Mouse (Mus musculus) heart, embryonic 14.5 days (tissue): ENCODE measurements around the gene Cfl1. TPM values are rescaled to one million over a fixed set of nuclear protein-coding genes. Genes with fewer than 3 reads are reported as not detected.
A peak's percentile ranks its signal among the peaks of the same experiment; 100 is the strongest.
"Not testable (repeated sequence)": the region's sequence is repeated elsewhere in the genome, so short reads cannot be mapped to it uniquely, and the experiment has no call there.

Experiments
- ATAC-seq: fragments of 200-750 bp; cut with Nextera tagmentation; 2 replicates; pipeline ENCODE4 v1.8.0; 2017; ENCODE audit warnings: low read depth, moderate TSS enrichment; ENCODE audit not compliant: insufficient number of reproducible peaks, insufficient read depth, low FRiP score
- H3K27ac ChIP-seq, 2 experiments: fragments of 200-500 bp in 1 of 2; fragments of 300-500 bp in 1 of 2; sonication (generic) in 1 of 2; replicated peaks in 1 of 2; 2 replicates each; pipeline ENCODE4 v1.5.1; 2012 to 2014; ENCODE audit warnings: low read depth in 2 of 2, low read length in 2 of 2, control low read depth in 1 of 2, mild to moderate bottlenecking in 1 of 2, mixed read lengths in 1 of 2; ENCODE audit not compliant: control insufficient read depth in 1 of 2, insufficient read depth in 1 of 2
- H3K27me3 ChIP-seq: fragments of 300-500 bp; sonication (generic); 2 replicates; pipeline ENCODE4 v1.6.1; 2014; ENCODE audit warnings: mild to moderate bottlenecking, low read length, control low read depth; ENCODE audit not compliant: control insufficient read depth, insufficient read depth
- H3K36me3 ChIP-seq: fragments of 300-500 bp; sonication (generic); 2 replicates; pipeline ENCODE4 v1.6.1; 2014; ENCODE audit warnings: mild to moderate bottlenecking, control low read depth, low read length, mixed read lengths; ENCODE audit not compliant: control insufficient read depth, insufficient read depth
- H3K4me1 ChIP-seq, 2 experiments: fragments of 200-500 bp in 1 of 2; fragments of 300-500 bp in 1 of 2; sonication (generic) in 1 of 2; 2 replicates each; pipeline ENCODE4 v1.6.1; 2012 to 2014; ENCODE audit warnings: low read length in 2 of 2, control low read depth in 1 of 2, mixed read lengths in 1 of 2; ENCODE audit not compliant: control insufficient read depth in 2 of 2, insufficient read depth in 2 of 2
- H3K4me2 ChIP-seq: fragments of 300-500 bp; sonication (generic); 2 replicates; pipeline ENCODE4 v1.6.1; 2014; ENCODE audit warnings: mild to moderate bottlenecking, low read length
- H3K4me3 ChIP-seq, 2 experiments: fragments of 200-500 bp in 1 of 2; fragments of 300-500 bp in 1 of 2; sonication (generic) in 1 of 2; 2 replicates each; pipeline ENCODE4 v1.5.1; 2012 to 2014; ENCODE audit warnings: low read length in 2 of 2, mild to moderate bottlenecking in 2 of 2, control low read depth in 1 of 2, low read depth in 1 of 2, moderate library complexity in 1 of 2; ENCODE audit not compliant: control insufficient read depth in 1 of 2, insufficient read depth in 1 of 2
- H3K9ac ChIP-seq: fragments of 300-500 bp; sonication (generic); 2 replicates; pipeline ENCODE4 v1.6.1; 2014; ENCODE audit warnings: mild to moderate bottlenecking, low read length
- H3K9me3 ChIP-seq: fragments of 300-500 bp; sonication (generic); 2 replicates; pipeline ENCODE4 v1.6.1; 2016; ENCODE audit warnings: low read length, control low read depth; ENCODE audit not compliant: control insufficient read depth
- WGBS: fragments of 180-500 bp; shearing (Covaris S2); extraction: QIAGEN DNeasy Blood & Tissue Kit; methylation state at CpG from one replicate; pipeline ENCODE4 v1.1.7; 2014; 5-methylcytosine and 5-hydroxymethylcytosine counted together
- polyA plus RNA-seq: library from polyadenylated mRNA; unstranded; fragments of >200 nt; fragmentation: Nextera tagmentation; extraction: Ambion mirVana; gene quantifications from 2 replicates; pipeline ENCODE4 v1.2.1, GENCODE M21; 2014

Cfl1 gene
- polyA plus RNA-seq, 1 experiment from 2014 or later: 1,886 TPM

DNA sequence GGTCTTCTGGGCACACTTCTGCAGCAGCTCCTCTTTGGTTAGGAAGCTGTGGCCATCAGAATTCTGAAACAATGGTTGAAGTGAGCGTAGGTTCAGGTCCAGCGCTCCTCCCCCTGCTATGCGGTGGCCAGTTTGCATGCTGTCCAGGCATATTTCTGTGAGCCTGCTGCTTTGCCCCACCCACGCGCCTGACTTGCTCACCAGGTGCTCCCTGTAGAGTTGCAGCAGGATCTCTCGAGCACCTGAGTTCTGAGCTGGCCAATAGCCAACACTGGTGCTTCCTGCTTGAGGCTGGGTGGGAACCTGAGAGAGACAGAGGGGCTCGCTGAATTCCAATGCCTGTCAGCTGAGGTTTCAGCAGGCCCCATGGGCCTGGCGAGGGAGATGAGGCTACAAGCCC, 4.0 kb upstream of the Cfl1 start:
- Histone ChIP-seq H3K27ac (peak overlapping the region in 1 of 2 experiments; percentile 6; a peak in 1 of 4 replicates), H3K27me3 (no peaks in the 10 kb centered on the region), H3K4me1 (peaks cover 11 to 13% of the 10 kb centered on the region in 2 experiments), H3K9me3 (no peaks in the 10 kb centered on the region), H3K4me3 (no peak overlapping the region), H3K36me3 (peaks cover 54% of the 10 kb centered on the region), H3K4me2 (no peak overlapping the region), H3K9ac (no peak overlapping the region; the same call in 1 of the 2 replicates)
- 85% methylated on average over 8 of the region's 8 CpGs for WGBS
- ATAC-seq: no peak

DNA sequence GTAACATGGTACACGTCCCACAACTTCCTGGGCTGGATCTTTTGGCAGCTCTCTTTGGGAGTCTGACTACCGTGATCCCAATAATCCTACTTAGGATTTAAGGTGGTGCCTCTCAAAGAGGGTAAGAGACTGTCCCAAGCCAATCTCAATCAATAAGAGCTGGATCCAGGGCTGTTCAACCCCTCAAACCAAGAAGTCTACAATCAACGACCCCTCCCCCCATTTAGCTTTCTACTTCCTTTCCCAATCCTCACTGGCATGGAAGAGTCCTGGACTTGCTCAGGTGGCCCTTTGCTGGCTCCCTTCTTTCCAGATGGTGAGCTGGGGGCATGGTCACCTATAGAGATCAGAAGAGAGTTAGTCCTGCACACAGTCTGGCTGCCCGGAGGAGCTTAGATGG, 3.5 kb upstream of the Cfl1 start:
- Histone ChIP-seq H3K9me3 (no peaks in the 10 kb centered on the region), H3K27me3 (no peaks in the 10 kb centered on the region), H3K9ac (no peak overlapping the region; the same call in 1 of the 2 replicates), H3K36me3 (peaks cover 51% of the 10 kb centered on the region), H3K4me1 (peaks cover 11 to 14% of the 10 kb centered on the region in 2 experiments), H3K27ac (peak overlapping the region in 1 of 2 experiments; percentile 100; a peak in 1 of 4 replicates), H3K4me2 (peak overlapping the region; percentile 92), H3K4me3 (no peak overlapping the region)
- ATAC-seq: no peak
- 77% methylated on average over 4 of the region's 4 CpGs for WGBS

DNA sequence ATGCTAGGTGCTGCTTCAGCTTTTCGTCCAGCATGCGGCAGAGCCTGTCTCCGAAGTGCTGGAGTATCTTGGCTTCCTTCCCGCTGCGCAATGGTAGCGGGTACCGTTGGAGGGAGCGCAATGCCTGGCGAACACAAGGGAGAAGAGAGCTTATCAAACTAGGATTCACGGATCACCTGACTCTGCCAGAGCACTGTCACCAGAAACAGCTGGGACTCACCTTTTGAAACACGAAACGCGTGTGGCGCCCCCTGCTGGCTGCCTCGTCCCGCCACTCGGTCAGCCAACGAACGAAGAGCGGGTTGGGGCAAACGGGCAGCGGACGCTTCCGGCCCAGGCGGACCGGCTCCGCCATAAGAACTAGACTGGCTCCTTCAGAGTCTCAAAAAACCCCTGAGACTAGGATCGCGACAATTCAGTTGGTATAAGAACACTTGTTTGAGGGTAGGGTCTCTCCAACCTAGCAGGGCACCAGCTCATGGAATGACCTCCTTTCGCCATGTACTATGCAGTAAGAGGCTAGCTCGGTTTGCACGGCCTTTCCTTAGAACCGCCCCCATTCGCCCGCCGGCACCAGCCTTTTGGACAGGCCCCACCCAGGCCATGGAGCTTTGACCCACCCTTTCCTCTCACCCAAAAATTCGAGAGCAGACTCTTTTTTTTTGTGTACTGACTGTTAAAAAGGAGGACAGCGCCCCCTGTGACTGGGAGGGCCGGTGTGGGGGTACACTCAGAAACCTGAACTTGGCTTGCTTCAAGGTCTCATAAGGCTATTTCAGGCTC, 2.3 kb upstream of the Cfl1 start, which contains the start of gene Mus81:
Mus81 (minus strand) TSS at position 635 of the 783 bp plus-strand sequence.
- peak; percentile 80 for ATAC-seq
- peak within 1 kb of the TSS; percentile 99 to 100 for H3K27ac ChIP-seq
- H3K9ac ChIP-seq: peak within 1 kb of the TSS; percentile 84
- no peaks in the 10 kb centered on the region for H3K27me3 ChIP-seq
- peaks cover 51% of the 10 kb centered on the region for H3K36me3 ChIP-seq
- peaks cover 11 to 24% of the 10 kb centered on the region in 2 experiments for H3K4me1 ChIP-seq
- peak within 1 kb of the TSS; percentile 58 to 70 for H3K4me3 ChIP-seq
- under 1% methylated on average over 39 of the region's 39 CpGs for WGBS
- H3K4me2 ChIP-seq: peak within 1 kb of the TSS; percentile 92
- no peaks in the 10 kb centered on the region for H3K9me3 ChIP-seq

DNA sequence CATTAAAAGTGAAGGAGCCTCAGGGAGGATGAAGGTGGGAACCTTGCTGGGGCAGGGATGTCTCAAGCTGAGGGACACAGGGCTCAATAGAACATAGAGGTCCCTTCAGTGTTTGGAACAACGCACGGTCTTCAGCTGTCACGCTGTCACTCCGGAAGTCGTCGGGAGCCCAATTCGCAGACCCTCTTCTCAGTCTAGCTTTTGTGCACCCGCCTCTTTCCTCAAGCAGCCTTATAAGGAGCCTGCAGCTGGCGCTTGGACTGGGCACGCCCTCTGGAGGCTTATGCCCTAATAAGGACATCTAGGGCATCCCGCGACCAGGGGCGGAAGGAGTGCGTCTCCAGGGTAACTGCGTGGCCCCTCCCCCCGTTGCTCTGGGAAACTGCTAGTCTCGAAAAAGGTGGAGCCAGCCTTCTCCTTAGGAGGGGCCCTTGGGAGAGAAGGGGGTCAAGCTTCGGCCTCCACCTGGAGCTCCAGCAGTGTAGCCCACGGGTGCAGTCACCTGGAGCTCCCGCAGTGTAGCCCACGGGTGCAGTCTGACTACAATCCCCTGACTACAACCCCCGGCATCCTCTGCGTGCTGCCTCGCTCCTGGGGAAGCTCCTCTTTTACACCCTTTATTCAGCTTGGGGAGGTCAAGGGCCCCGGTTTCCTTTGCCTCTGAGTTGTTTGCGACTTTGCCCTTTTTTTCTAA, 1.2 kb upstream of the Cfl1 start:
- peak overlapping the region; percentile 99 to 100 for H3K27ac ChIP-seq
- no peaks in the 10 kb centered on the region for H3K27me3 ChIP-seq
- ATAC-seq: peak; percentile 79
- H3K9ac ChIP-seq: peak overlapping the region; percentile 74
- peaks cover 11 to 27% of the 10 kb centered on the region in 2 experiments for H3K4me1 ChIP-seq
- WGBS: under 1% methylated on average over 26 of the region's 26 CpGs
- no peaks in the 10 kb centered on the region for H3K9me3 ChIP-seq
- H3K4me3 ChIP-seq: peak overlapping the region; percentile 51 to 58
- peaks cover 51% of the 10 kb centered on the region for H3K36me3 ChIP-seq
- H3K4me2 ChIP-seq: peak overlapping the region; percentile 92

DNA sequence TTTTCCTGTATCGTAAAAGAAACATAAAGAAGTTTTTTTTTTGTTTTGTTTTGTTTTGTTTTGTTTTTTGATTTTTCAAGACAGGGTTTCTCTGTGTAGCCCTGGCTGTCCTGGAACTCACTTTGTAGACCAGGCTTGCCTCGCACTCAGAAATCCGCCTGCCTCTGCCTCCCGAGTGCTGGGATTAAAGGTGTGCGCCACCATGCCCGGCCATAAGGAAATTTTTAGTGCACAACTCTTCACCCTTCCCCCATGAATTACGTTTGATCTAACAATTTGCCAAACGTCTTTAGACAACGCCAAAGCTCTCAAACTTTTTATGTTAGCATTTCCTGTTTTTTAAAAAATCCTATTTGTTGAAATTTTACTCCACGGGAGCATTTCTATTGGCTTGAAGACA, 534 bp upstream of the Cfl1 start:
- Histone ChIP-seq H3K9ac (peak overlapping the region; percentile 0; the same call in 1 of the 2 replicates), H3K4me1 (peaks cover 11 to 27% of the 10 kb centered on the region in 2 experiments), H3K4me2 (peak overlapping the region; percentile 92), H3K36me3 (peaks cover 51% of the 10 kb centered on the region), H3K4me3 (0 out of 4 replicates have a peak overlapping the region, but pooled peaks of 1 of the 2 experiments have one; percentile 98), H3K27ac (peak overlapping the region; percentile 48 to 100)
- ATAC-seq, H3K27me3 ChIP-seq, H3K9me3 ChIP-seq: not testable (repeated sequence)
- WGBS: 48% methylated on average over 10 of the region's 10 CpGs

GRCm38 (mm10) chr19:5490898-5491708, 848 bp downstream of the Cfl1 start:
- peak overlapping the region; percentile 92 for H3K4me2 ChIP-seq
- peak overlapping the region; percentile 99 for H3K9ac ChIP-seq
- WGBS: 0% methylated on average over 57 of the region's 59 CpGs
- peak overlapping the region; percentile 98 to 99 for H3K4me3 ChIP-seq
- H3K4me1 ChIP-seq: peaks cover 11 to 27% of the 10 kb centered on the region in 2 experiments
- ATAC-seq: peak; percentile 11; the same call in 1 of the 2 replicates
- H3K27me3 ChIP-seq: no peaks in the 10 kb centered on the region
- peaks cover 50% of the 10 kb centered on the region for H3K36me3 ChIP-seq
- no peaks in the 10 kb centered on the region for H3K9me3 ChIP-seq
- H3K27ac ChIP-seq: peak overlapping the region; percentile 96 to 100

DNA sequence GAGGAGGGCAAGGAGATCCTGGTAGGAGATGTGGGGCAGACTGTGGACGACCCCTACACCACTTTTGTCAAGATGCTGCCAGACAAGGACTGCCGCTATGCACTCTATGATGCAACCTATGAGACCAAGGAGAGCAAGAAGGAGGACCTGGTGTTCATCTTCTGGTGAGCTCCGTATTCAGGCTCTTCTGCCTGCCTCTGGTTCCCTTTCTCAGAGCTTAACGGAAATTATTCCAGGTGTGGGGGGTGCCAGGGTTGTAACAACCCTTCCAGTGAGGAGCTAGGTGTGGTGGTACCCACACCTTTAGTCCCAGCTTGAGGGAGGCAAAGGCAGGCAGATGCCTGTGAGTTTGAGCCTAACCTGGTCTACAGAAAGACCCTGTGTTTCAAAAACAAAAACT, 2.4 kb downstream of the Cfl1 start:
- 79% methylated on average over 4 of the region's 4 CpGs for WGBS
- H3K9ac ChIP-seq: no peak overlapping the region

More for the DNA sequence above, 2.4 kb downstream of the Cfl1 start:
- H3K36me3 ChIP-seq: peaks cover 59% of the 10 kb centered on the region
- H3K4me3 ChIP-seq: no peak overlapping the region
- no peak overlapping the region for H3K27ac ChIP-seq
- H3K4me1 ChIP-seq: peaks cover 8 to 15% of the 10 kb centered on the region in 2 experiments
- no peaks in the 10 kb centered on the region for H3K27me3 ChIP-seq
- H3K9me3 ChIP-seq: no peaks in the 10 kb centered on the region
- no peak overlapping the region for H3K4me2 ChIP-seq
- no peak for ATAC-seq
